Mouse (Mus musculus) forebrain, embryonic 14.5 days (tissue): ENCODE results near the gene Pde10a. TPM values are rescaled to one million over a fixed set of nuclear protein-coding genes. Genes with fewer than 3 reads are reported as not detected.
A peak's percentile ranks its signal among the peaks of the same experiment; 100 is the strongest.

Experiments
- ATAC-seq: fragments of 200-750 bp; cut with Nextera tagmentation; 2 replicates; pipeline ENCODE4 v1.8.0; 2017; ENCODE audit warnings: mild to moderate bottlenecking, moderate library complexity
- DNase-seq: peaks from one replicate; pipeline ENCODE4 v3.0.0-alpha.2; 2015; ENCODE audit warnings: low spot score
- H3K27ac ChIP-seq: fragments of 300-500 bp; sonication (generic); 2 replicates; pipeline ENCODE4 v1.5.1; 2014; ENCODE audit warnings: low read depth, mild to moderate bottlenecking, control low read depth, low read length, moderate library complexity
- H3K27me3 ChIP-seq: fragments of 300-500 bp; sonication (generic); replicated peaks from 2 replicates; pipeline ENCODE4 v1.6.1; 2014; ENCODE audit warnings: low read length, control low read depth, mixed read lengths; ENCODE audit not compliant: control insufficient read depth, insufficient read depth
- H3K36me3 ChIP-seq: fragments of 300-500 bp; sonication (generic); 2 replicates; pipeline ENCODE4 v1.6.1; 2014; ENCODE audit warnings: low read length, control low read depth; ENCODE audit not compliant: control insufficient read depth, insufficient read depth
- H3K4me1 ChIP-seq: fragments of 300-500 bp; sonication (generic); 2 replicates; pipeline ENCODE4 v1.6.1; 2014; ENCODE audit warnings: antibody characterized with exemption, low read length, control low read depth; ENCODE audit not compliant: control insufficient read depth, insufficient read depth
- H3K4me2 ChIP-seq: fragments of 300-500 bp; sonication (generic); 2 replicates; pipeline ENCODE4 v1.6.1; 2014; ENCODE audit warnings: mild to moderate bottlenecking, control low read depth, low read length
- H3K4me3 ChIP-seq: fragments of 300-500 bp; sonication (generic); 2 replicates; pipeline ENCODE4 v1.5.1; 2014; ENCODE audit warnings: low read depth, low read length, control low read depth
- H3K9ac ChIP-seq: fragments of 300-500 bp; sonication (generic); 2 replicates; pipeline ENCODE4 v1.6.1; 2014; ENCODE audit warnings: mild to moderate bottlenecking, low read length, control low read depth, moderate library complexity
- H3K9me3 ChIP-seq: fragments of 300-500 bp; sonication (generic); replicated peaks from 2 replicates; pipeline ENCODE4 v1.6.1; 2016; ENCODE audit warnings: low read length, control low read depth, mixed read lengths; ENCODE audit not compliant: control insufficient read depth
- WGBS: fragments of 180-500 bp; shearing (Covaris S2); extraction: QIAGEN DNeasy Blood & Tissue Kit; methylation state at CpG from one replicate; pipeline ENCODE4 v1.1.7; 2014; 5-methylcytosine and 5-hydroxymethylcytosine counted together
- polyA plus RNA-seq: library from polyadenylated mRNA; unstranded; fragments of >200 nt; fragmentation: Nextera tagmentation; extraction: Ambion mirVana; gene quantifications from 2 replicates; pipeline ENCODE4 v1.2.1, GENCODE M21; 2014

The Pde10a gene
- polyA plus RNA-seq, 1 experiment from 2014 or later = 12.1 TPM

DNA sequence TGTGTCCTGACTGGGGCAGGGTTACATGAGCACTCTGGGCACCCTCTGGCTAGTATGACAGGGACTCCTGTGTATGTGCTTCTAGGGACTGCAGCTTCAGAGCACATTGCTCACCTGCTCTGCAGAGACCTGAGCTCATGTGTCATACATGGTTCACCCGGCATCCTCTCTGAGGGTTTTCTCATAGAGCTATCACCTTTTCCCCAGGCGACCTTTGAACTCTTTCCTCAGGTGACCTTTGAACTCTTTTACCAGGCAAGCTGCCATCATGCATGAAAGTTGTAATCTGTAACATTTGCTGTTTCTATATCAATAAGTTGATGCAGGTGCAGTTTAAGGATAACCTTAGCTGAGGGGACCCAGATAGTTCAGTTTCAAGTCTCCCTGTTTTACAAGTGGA lies 403.4 kb downstream of the Pde10a start:
- ATAC-seq (no peak), DNase-seq (no peak)
- H3K4me2 ChIP-seq = no peak overlapping the region
- no peak overlapping the region for H3K4me3 ChIP-seq
- peaks cover 5% of the 10 kb centered on the region; the same call in 1 of the 2 replicates for H3K36me3 ChIP-seq
- no peak overlapping the region for H3K9ac ChIP-seq
- H3K27ac ChIP-seq = no peak overlapping the region
- WGBS = 55% methylated on average over 2 of the region's 2 CpGs
- no peaks in the 10 kb centered on the region for H3K27me3 ChIP-seq
- no peaks in the 10 kb centered on the region for H3K9me3 ChIP-seq
- peaks cover 6% of the 10 kb centered on the region; the same call in 1 of the 2 replicates for H3K4me1 ChIP-seq

GRCm38 (mm10) chr17:8929636-8930035 lies 404.5 kb downstream of the Pde10a start:
- Histone ChIP-seq H3K4me1 (peaks cover 6% of the 10 kb centered on the region; the same call in 1 of the 2 replicates), H3K27me3 (no peaks in the 10 kb centered on the region), H3K4me2 (no peak overlapping the region), H3K4me3 (no peak overlapping the region), H3K36me3 (peaks cover 5% of the 10 kb centered on the region; the same call in 1 of the 2 replicates), H3K27ac (no peak overlapping the region), H3K9ac (no peak overlapping the region), H3K9me3 (no peaks in the 10 kb centered on the region)
- peak; percentile 76; the same call in 1 of the 2 replicates for ATAC-seq
- WGBS = 51% methylated on average over 8 of the region's 8 CpGs
- DNase-seq = peak; percentile 66

DNA sequence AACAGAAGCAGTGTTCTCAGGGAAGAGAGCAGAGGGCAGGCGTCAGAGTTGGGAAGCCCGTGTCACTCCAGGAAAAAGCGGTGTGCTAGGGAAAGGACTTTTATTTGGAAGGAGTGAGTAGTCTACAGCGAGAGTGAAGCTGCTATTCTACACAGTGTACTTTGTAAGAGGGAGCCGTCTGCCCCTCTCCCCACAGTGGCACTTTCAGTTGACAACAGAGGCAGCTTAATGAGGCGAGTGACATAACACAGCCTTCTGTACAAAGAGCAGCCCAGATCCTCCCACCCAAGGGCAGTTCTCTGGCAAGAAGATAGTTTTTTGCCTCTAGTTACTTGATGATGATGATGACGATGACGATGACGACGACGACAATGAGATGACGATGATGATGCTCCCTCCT lies 410.4 kb downstream of the Pde10a start:
- Histone ChIP-seq H3K4me1 (0 out of 2 replicates have a peak, but pooled peaks cover 3% of the 10 kb centered on the region), H3K4me3 (no peak overlapping the region), H3K9ac (0 out of 2 replicates have a peak overlapping the region, but pooled peaks have one; percentile 6), H3K36me3 (peaks cover 5% of the 10 kb centered on the region; the same call in 1 of the 2 replicates), H3K27me3 (no peaks in the 10 kb centered on the region), H3K9me3 (no peaks in the 10 kb centered on the region), H3K4me2 (no peak overlapping the region), H3K27ac (peak overlapping the region; percentile 35; the same call in 1 of the 2 replicates)
- peak; percentile 84 for ATAC-seq
- peak; percentile 70 for DNase-seq
- WGBS = 25% methylated on average over 12 of the region's 12 CpGs

GRCm38 (mm10) chr17:8936603-8937002 lies 411.4 kb downstream of the Pde10a start:
- H3K36me3 ChIP-seq = no peaks in the 10 kb centered on the region
- no peak overlapping the region for H3K9ac ChIP-seq
- no peak overlapping the region for H3K27ac ChIP-seq
- DNase-seq = peak; percentile 86
- 4% methylated on average over 4 of the region's 4 CpGs for WGBS
- no peak overlapping the region for H3K4me2 ChIP-seq
- ATAC-seq = 0 out of 2 replicates have a peak, but pooled peaks have one; percentile 28
- H3K9me3 ChIP-seq = no peaks in the 10 kb centered on the region
- 0 out of 2 replicates have a peak, but pooled peaks cover 3% of the 10 kb centered on the region for H3K4me1 ChIP-seq
- H3K4me3 ChIP-seq = no peak overlapping the region
- no peaks in the 10 kb centered on the region for H3K27me3 ChIP-seq

DNA sequence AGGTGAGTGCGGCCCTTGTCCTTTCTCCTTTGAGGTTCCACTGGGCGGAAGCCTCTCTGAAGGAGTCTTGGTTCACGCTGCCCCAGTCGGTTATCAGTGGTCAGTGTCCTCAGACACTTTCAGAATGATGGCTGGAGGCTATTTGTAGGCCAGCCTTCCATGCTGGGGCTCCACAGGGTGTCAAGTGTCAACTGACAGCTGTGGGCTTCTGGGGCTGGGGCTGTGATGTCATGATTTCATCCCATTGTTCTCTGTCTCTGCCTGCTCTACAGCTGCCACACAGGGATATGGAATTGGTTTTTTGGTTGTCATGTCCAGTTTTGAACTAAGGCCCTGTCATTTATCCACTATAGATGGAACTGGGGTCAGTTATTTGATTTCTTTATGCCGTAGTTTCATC lies 426.4 kb downstream of the Pde10a start:
- Histone ChIP-seq H3K4me3 (no peak overlapping the region), H3K9me3 (no peaks in the 10 kb centered on the region), H3K4me2 (no peak overlapping the region), H3K9ac (no peak overlapping the region), H3K27ac (no peak overlapping the region), H3K36me3 (peaks cover 60% of the 10 kb centered on the region), H3K4me1 (peaks cover 3% of the 10 kb centered on the region; the same call in 1 of the 2 replicates), H3K27me3 (no peaks in the 10 kb centered on the region)
- ATAC-seq (no peak), DNase-seq (no peak)
- 80% methylated on average over 5 of the region's 5 CpGs for WGBS

DNA sequence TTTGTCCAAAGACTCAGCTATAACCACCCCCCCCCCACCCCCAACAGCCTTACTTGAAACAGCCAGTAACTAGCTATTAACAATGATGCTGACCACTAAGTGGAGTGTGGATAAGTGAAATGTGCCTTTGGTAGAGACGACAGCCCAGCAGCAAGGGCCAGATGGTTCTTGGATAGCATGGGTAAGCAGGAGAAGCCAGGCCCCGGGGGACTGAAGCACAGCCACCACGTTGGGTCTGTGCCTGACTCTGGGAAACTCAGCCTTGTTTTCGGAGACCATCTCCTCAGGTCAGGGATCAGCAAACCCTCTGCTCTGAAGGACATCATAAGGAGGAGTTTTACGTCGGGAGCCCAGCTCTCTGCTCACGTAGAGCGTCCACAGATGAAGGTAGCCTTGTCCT lies 427.8 kb downstream of the Pde10a start:
- no peaks in the 10 kb centered on the region for H3K9me3 ChIP-seq
- no peak overlapping the region for H3K9ac ChIP-seq
- 89% methylated on average over 8 of the region's 8 CpGs for WGBS
- no peak for ATAC-seq
- H3K4me2 ChIP-seq = no peak overlapping the region
- no peak overlapping the region for H3K27ac ChIP-seq
- no peak for DNase-seq
- H3K27me3 ChIP-seq = no peaks in the 10 kb centered on the region
- H3K4me3 ChIP-seq = no peak overlapping the region
- H3K4me1 ChIP-seq = peaks cover 3% of the 10 kb centered on the region; the same call in 1 of the 2 replicates
- peaks cover 60% of the 10 kb centered on the region for H3K36me3 ChIP-seq

GRCm38 (mm10) chr17:8958125-8958524 lies 433.0 kb downstream of the Pde10a start:
- peaks cover 36% of the 10 kb centered on the region for H3K36me3 ChIP-seq
- 75% methylated on average over 6 of the region's 6 CpGs for WGBS
- no peaks in the 10 kb centered on the region for H3K9me3 ChIP-seq
- no peak overlapping the region for H3K9ac ChIP-seq
- no peak overlapping the region for H3K4me2 ChIP-seq
- no peak overlapping the region for H3K4me3 ChIP-seq
- no peaks in the 10 kb centered on the region for H3K27me3 ChIP-seq
- peaks cover 14% of the 10 kb centered on the region; the same call in 1 of the 2 replicates for H3K4me1 ChIP-seq
- H3K27ac ChIP-seq = no peak overlapping the region
- ATAC-seq (no peak), DNase-seq (no peak)

GRCm38 (mm10) chr17:8960386-8960785 lies 435.2 kb downstream of the Pde10a start:
- H3K27me3 ChIP-seq = no peaks in the 10 kb centered on the region
- H3K4me2 ChIP-seq = no peak overlapping the region
- peaks cover 14% of the 10 kb centered on the region; the same call in 1 of the 2 replicates for H3K4me1 ChIP-seq
- DNase-seq (no peak), ATAC-seq (no peak)
- no peak overlapping the region for H3K4me3 ChIP-seq
- H3K27ac ChIP-seq = no peak overlapping the region
- no peak overlapping the region for H3K9ac ChIP-seq
- H3K36me3 ChIP-seq = peaks cover 34% of the 10 kb centered on the region; the same call in 1 of the 2 replicates
- H3K9me3 ChIP-seq = no peaks in the 10 kb centered on the region
- 78% methylated on average over 4 of the region's 4 CpGs for WGBS

GRCm38 (mm10) chr17:8961097-8961496 lies 435.9 kb downstream of the Pde10a start:
- WGBS = 42% methylated on average over 5 of the region's 5 CpGs
- Histone ChIP-seq H3K4me2 (no peak overlapping the region), H3K27ac (peak overlapping the region; percentile 46; the same call in 1 of the 2 replicates), H3K4me1 (peaks cover 14% of the 10 kb centered on the region; the same call in 1 of the 2 replicates), H3K36me3 (peaks cover 39% of the 10 kb centered on the region; the same call in 1 of the 2 replicates), H3K4me3 (no peak overlapping the region), H3K9ac (no peak overlapping the region), H3K9me3 (no peaks in the 10 kb centered on the region), H3K27me3 (no peaks in the 10 kb centered on the region)
- ATAC-seq (peak; percentile 84), DNase-seq (peak; percentile 83)
